12 mouse cellular contexts compared by ENCODE assay signal in the genomic region with DNA sequence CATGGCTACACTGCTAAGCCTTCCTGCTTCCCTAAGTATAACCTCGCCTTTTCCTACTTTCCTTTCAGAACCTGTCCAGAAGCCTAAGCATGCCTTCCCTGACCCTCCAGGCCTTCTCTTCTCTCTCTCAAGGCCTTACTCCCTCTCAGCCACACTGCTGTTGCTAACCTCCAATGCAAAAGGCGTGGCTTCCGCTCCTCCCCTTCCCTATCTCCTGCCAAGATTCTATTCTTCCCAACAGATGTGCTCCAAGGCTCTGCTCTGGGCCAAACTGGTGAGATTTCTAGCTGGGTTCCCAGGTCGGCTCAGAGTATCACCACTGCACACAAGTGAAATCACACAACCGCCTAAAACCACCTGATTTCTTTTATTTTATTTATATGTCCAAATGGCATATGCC.
DNase-seq lines count a peak whose midpoint lies in the region.
"Had no signal": no experiment of that assay in that cellular context is flagged by ENCODE, and none has a peak within 500 bp of the region (broad histone marks: within the 10 kb centered on the region; RNA-seq: fewer than 3 reads in every experiment).

No protein-coding gene starts in this region.

- intact Hi-C loops in heart, postnatal 25 days (cut with DNase I) = loop anchor here (5.0 kb wide), 2 partner anchors 53 to 92 kb away; no protein-coding TSS in a partner anchor
- intact Hi-C loops in heart, postnatal 14 days (cut with DNase I) = no loop called here

- peak; percentile 46 for DNase-seq in heart, adult 9 months (ENCODE audit: low spot score in 2 of 2)
- DNase-seq in heart, postnatal 25 days (ENCODE audit: low spot score) = no peak
- peak; percentile 36 for DNase-seq in 3T3-L1 (ENCODE audit: low read depth, low spot score)
- peak; percentile 19 for DNase-seq in NIH3T3 (ENCODE audit: low read depth)
- DNase-seq in heart, postnatal 14 days = peak; percentile 30 to 41
- no peak for DNase-seq in layer of hippocampus, adult 8-10 months (ENCODE audit: low spot score in 2 of 2)
- no peak for DNase-seq in Muller cell, postnatal 12 days (ENCODE audit: inconsistent ontology term)
- DNase-seq: cerebellum, adult 11 months; kidney, postnatal 14 days; layer of hippocampus, postnatal 36 days; right cerebral cortex, postnatal 14 days; thymus, postnatal 25 days had no signal

Comparison
In these comparisons a context has a peak if more than half of its experiments do, and no peak if none do; other contexts are left out.
1. DNase-seq: peak in heart, adult 9 months (2 of 2), 3T3-L1 (single experiment), NIH3T3 (single experiment) and heart, postnatal 14 days (2 of 2); none in heart, postnatal 25 days (single experiment), layer of hippocampus, adult 8-10 months (0 of 2) and Muller cell, postnatal 12 days (single experiment).